Mouse (Mus musculus) CD4-positive helper T cell, adult 2 months (primary cell): ENCODE measurements around the gene Ilvbl.
"Not testable (repeated sequence)": the region's sequence is repeated elsewhere in the genome, so short reads cannot be mapped to it uniquely, and the experiment has no call there.

Experiments
- DNase-seq: peaks from one replicate; pipeline ENCODE4 v3.0.0-alpha.2; 2012; ENCODE audit warnings: low read depth, missing footprints, low spot score

The Ilvbl gene

GRCm38 (mm10) chr10:78591406-78592328 lies 17.5 kb downstream of the Ilvbl start, which contains the start of gene Syde1:
Syde1 (minus strand) TSS chr10:78591964.
- DNase-seq, result peak; percentile 27

- no peak for DNase-seq
These were observed 18.8 kb downstream of the Ilvbl start for GRCm38 (mm10) chr10:78592856-78593379.

GRCm38 (mm10) chr10:78593736-78594135 lies 19.6 kb downstream of the Ilvbl start:
- no peak for DNase-seq

- DNase-seq, result no peak
These were observed 20.0 kb downstream of the Ilvbl start for GRCm38 (mm10) chr10:78594157-78594556.

GRCm38 (mm10) chr10:78594566-78594965 lies 20.4 kb downstream of the Ilvbl start:
- DNase-seq, result peak; percentile 80

GRCm38 (mm10) chr10:78599865-78600264 lies 25.7 kb downstream of the Ilvbl start:
- DNase-seq, result no peak

- DNase-seq, result peak; percentile 71
These were observed 30.9 kb downstream of the Ilvbl start for GRCm38 (mm10) chr10:78605080-78605479.

GRCm38 (mm10) chr10:78607602-78608001 lies 33.5 kb downstream of the Ilvbl start:
- no peak for DNase-seq

- DNase-seq, result no peak
These were observed 43.8 kb downstream of the Ilvbl start, which contains the start of gene Olfr1357 for GRCm38 (mm10) chr10:78617974-78618373. Olfr1357 (minus strand) TSS chr10:78618074.

GRCm38 (mm10) chr10:78623143-78623542 lies 49.0 kb downstream of the Ilvbl start:
- DNase-seq, result not testable (repeated sequence)

- no peak for DNase-seq
These were observed 56.0 kb downstream of the Ilvbl start for GRCm38 (mm10) chr10:78630194-78630593.

GRCm38 (mm10) chr10:78632311-78632710 lies 58.2 kb downstream of the Ilvbl start:
- no peak for DNase-seq
